Mouse (Mus musculus): ENCODE measurements around the gene Xpo4. TPM values are rescaled to one million over a fixed set of nuclear protein-coding genes. Genes with fewer than 3 reads are reported as not detected.

The Xpo4 gene
- polyA plus RNA-seq, 1 experiment from 2014 or later, result 23.4 TPM

DNA sequence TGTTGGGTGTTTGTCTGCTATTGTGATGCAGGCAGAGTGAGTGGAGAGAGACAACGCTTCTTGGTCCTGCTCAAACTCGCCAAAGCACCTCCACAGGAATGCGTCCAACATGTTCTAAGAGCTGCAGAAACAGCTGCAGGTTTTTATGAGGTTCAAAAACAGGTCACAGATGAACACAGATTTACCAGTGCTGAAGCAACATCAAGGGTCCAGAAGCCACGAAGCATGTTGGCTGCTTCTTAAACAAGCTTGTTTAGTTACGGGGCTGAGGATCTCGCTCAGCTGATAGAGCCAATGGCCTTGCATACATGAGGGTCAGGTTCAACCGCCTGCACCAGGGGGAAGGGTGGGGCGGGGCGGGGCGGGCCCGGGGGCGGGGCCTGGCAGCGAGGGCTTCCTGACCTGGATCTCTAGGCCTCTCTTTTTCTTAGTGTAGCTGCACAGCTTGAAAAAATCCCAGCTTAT is 118.6 kb downstream of the Xpo4 start:
- H3K27ac ChIP-seq, result peak overlapping the region; percentile 55
- peak; percentile 80 for ATAC-seq (ENCODE audit: borderline replicate concordance, extremely low read depth, low FRiP score, low TSS enrichment)
- no peak overlapping the region for H3K4me2 ChIP-seq
- H3K36me3 ChIP-seq, result peaks cover 7% of the 10 kb centered on the region; the same call in 1 of the 2 replicates
- peaks cover 9% of the 10 kb centered on the region; the same call in 1 of the 2 replicates for H3K4me1 ChIP-seq
- no peaks in the 10 kb centered on the region for H3K27me3 ChIP-seq
- no peak overlapping the region for H3K9ac ChIP-seq
- WGBS, result 15% methylated on average over 13 of the region's 13 CpGs
- no peak overlapping the region for H3K4me3 ChIP-seq
- no peaks in the 10 kb centered on the region for H3K9me3 ChIP-seq

DNA sequence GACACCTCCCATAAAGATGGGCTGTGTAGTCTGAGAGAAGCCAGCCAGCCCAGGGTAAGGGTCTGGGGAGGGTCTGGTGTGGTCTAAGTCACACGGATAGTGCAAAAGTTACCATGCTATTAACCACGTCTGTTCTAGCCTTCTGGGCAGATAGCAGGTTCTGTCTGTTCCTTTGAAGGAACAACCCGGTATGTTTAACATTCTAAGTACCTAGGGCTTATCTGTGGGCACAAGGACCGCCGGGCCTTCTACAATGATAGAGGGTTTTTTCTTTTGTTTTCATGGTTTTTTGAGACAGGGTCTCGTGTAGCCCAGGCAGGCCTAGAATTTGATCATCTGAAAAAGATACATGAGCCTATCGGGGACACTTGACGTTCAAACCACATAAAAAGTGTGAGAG is 119.1 kb downstream of the Xpo4 start:
- ATAC-seq (ENCODE audit: borderline replicate concordance, extremely low read depth, low FRiP score, low TSS enrichment), result 0 out of 2 replicates have a peak, but pooled peaks have one; percentile 3
- H3K4me1 ChIP-seq, result peaks cover 9% of the 10 kb centered on the region; the same call in 1 of the 2 replicates
- H3K36me3 ChIP-seq, result peaks cover 7% of the 10 kb centered on the region; the same call in 1 of the 2 replicates
- peak overlapping the region; percentile 55 for H3K27ac ChIP-seq
- no peaks in the 10 kb centered on the region for H3K9me3 ChIP-seq
- H3K9ac ChIP-seq, result no peak overlapping the region
- no peaks in the 10 kb centered on the region for H3K27me3 ChIP-seq
- H3K4me3 ChIP-seq, result no peak overlapping the region
- 67% methylated on average over 8 of the region's 8 CpGs for WGBS
- no peak overlapping the region for H3K4me2 ChIP-seq

DNA sequence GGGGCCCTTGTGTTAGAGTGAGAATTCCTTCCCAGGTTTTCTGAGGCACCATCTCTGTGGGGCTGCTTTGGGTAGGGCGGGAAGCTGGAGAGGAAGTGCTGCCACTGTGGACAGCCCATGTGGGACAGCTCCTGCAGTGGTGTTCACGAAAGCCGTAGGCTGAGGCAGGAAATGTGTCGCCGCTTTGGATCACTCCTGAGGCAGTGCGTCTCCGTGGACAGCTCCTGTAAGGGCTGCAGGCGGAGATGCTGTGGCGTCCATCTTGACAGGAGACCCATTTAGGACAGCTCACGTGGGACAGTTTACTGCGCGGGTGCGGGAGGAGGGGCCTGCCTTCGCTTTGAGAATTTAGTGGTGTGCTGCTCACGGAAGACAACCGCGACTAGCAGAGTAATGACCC is 119.7 kb downstream of the Xpo4 start:
- no peak overlapping the region for H3K9ac ChIP-seq
- whole genome bisulfite sequencing, result 84% methylated on average over 17 of the region's 17 CpGs
- no peak overlapping the region for H3K4me3 ChIP-seq
- no peak overlapping the region for H3K27ac ChIP-seq
- H3K36me3 ChIP-seq, result peaks cover 7% of the 10 kb centered on the region; the same call in 1 of the 2 replicates
- H3K4me2 ChIP-seq, result no peak overlapping the region
- peaks cover 9% of the 10 kb centered on the region; the same call in 1 of the 2 replicates for H3K4me1 ChIP-seq
- no peak for ATAC-seq (ENCODE audit: borderline replicate concordance, extremely low read depth, low FRiP score, low TSS enrichment)
- no peaks in the 10 kb centered on the region for H3K27me3 ChIP-seq
- no peaks in the 10 kb centered on the region for H3K9me3 ChIP-seq

DNA sequence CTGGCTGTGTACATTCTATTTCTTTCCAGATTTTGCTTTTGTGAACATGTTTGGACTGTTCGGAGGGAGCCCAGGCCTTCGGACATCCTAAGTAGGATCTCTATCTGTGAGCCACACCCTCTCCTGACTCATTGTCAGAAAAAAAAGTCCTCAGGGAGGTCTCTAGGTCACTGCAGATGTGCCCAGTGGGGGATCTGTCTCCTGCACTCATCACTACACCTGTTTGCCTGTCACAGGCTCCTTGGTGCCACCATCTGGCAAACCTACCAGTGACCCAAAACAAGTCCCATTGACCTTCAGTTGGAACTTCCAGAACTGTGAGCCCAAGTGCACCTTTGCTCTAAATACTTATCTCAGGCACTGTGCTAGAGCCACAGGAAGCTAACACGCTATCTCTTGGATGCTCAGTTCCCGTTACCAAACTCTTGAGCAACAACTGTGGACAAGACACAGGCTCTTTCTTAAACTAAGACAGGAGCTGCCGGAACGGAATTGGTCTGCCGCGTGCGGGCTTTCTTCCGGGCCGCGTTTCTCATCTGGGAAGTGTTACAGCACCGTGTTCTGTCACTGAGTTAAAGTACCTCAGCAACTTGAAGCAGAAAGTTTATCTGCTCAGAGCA is 121.7 kb downstream of the Xpo4 start:
- 87% methylated on average over 13 of the region's 13 CpGs for WGBS
- Histone ChIP-seq H3K4me1 (peaks cover 9% of the 10 kb centered on the region; the same call in 1 of the 2 replicates), H3K36me3 (no peaks in the 10 kb centered on the region), H3K9ac (no peak overlapping the region), H3K4me3 (no peak overlapping the region), H3K4me2 (no peak overlapping the region), H3K27ac (no peak overlapping the region), H3K27me3 (no peaks in the 10 kb centered on the region), H3K9me3 (no peaks in the 10 kb centered on the region)
- ATAC-seq (ENCODE audit: borderline replicate concordance, extremely low read depth, low FRiP score, low TSS enrichment), result no peak

DNA sequence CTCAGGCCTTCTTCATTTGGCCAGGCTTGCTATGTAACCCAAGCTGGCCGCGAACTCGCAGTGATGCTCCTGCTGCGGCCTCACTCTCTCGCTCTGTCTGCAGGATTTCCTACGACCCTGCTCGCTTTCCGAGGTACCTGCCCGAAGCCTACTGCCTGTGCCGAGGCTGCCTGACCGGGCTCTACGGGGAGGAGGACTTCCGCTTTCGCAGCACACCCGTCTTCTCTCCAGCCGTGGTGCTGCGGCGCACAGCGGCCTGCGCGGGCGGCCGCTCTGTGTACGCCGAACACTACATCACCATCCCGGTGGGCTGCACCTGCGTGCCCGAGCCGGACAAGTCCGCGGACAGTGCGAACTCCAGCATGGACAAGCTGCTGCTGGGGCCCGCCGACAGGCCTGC is 123.0 kb downstream of the Xpo4 start:
- WGBS, result 57% methylated on average over 34 of the region's 34 CpGs
- H3K4me2 ChIP-seq, result peak overlapping the region; percentile 29; the same call in 1 of the 2 replicates

DNA sequence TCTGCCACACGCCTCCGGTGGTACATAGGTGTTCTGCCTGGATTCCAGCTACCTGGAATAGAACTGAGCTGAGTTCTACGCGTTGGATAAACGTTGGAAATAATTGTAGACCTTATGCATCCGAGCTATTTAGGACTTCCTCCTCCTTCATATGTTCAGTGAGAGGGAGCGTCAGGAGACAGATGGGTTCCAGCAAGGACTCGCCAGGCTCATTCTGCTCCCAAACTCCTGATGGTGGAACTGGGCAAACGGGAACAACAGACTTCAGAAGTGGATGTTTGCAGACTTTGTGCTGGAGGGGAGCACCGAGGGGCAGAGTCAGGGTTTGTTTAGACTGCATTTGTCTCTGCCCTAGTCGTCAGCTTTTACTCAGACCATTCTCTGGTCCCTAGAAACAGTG is 124.5 kb downstream of the Xpo4 start:
- H3K27ac ChIP-seq, result no peak overlapping the region
- no peak overlapping the region for H3K4me2 ChIP-seq
- no peak overlapping the region for H3K4me3 ChIP-seq
- H3K9ac ChIP-seq, result no peak overlapping the region
- whole genome bisulfite sequencing, result 63% methylated on average over 11 of the region's 11 CpGs
- H3K36me3 ChIP-seq, result no peaks in the 10 kb centered on the region
- no peaks in the 10 kb centered on the region for H3K9me3 ChIP-seq
- no peak for ATAC-seq (ENCODE audit: borderline replicate concordance, extremely low read depth, low FRiP score, low TSS enrichment)
- H3K4me1 ChIP-seq, result peaks cover 23% of the 10 kb centered on the region
- H3K27me3 ChIP-seq, result no peaks in the 10 kb centered on the region

More for the DNA sequence above, 123.0 kb downstream of the Xpo4 start:
- Histone ChIP-seq H3K27me3 (no peaks in the 10 kb centered on the region), H3K4me3 (no peak overlapping the region), H3K9ac (no peak overlapping the region), H3K36me3 (no peaks in the 10 kb centered on the region), H3K27ac (no peak overlapping the region), H3K9me3 (no peaks in the 10 kb centered on the region), H3K4me1 (peaks cover 17% of the 10 kb centered on the region)
- no peak for ATAC-seq (ENCODE audit: borderline replicate concordance, extremely low read depth, low FRiP score, low TSS enrichment)

DNA sequence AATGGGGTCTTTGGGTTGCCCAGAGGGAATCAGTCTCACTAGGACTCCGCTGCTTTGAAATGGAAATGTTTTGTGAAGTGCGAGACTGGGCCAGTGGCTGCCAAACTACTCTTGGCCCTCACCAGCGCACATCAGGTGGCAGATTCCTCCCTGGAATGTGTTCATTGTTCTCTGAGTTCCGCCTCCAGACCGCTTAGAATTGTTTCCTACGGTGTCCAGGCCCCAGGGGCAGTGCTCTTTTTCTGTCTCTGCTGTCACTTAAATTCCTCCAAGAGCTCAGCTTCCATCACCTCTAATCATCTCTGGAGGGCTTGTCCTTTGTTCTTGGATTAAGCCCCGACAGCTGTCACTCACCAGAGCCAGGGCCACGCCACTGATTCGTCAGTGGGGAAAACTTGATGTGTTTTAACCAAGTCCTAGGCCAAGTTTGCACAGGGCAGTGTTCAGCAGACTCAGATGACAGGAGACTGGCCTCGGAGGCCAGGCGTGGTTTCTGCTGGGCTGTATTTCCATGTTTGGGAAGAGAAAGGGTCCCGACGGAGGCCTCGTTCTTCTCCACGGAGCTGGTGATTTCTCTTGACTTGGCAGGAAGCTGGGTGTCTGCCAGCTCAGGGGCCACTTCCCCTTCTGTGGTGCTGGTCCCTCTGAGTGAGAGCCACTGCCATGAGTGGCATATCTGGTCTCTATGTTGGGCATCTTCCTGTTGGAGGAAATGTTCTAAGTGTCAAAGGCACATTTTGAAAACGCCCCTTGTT is 127.8 kb downstream of the Xpo4 start:
- Histone ChIP-seq H3K27me3 (no peaks in the 10 kb centered on the region), H3K9me3 (no peaks in the 10 kb centered on the region), H3K36me3 (no peaks in the 10 kb centered on the region), H3K4me1 (peaks cover 43% of the 10 kb centered on the region), H3K4me3 (no peak overlapping the region), H3K27ac (peak overlapping the region; percentile 76), H3K4me2 (peak overlapping the region; percentile 7; the same call in 1 of the 2 replicates), H3K9ac (no peak overlapping the region)
- peak; percentile 24 for ATAC-seq (ENCODE audit: borderline replicate concordance, extremely low read depth, low FRiP score, low TSS enrichment)
- 18% methylated on average over 16 of the region's 16 CpGs for WGBS

DNA sequence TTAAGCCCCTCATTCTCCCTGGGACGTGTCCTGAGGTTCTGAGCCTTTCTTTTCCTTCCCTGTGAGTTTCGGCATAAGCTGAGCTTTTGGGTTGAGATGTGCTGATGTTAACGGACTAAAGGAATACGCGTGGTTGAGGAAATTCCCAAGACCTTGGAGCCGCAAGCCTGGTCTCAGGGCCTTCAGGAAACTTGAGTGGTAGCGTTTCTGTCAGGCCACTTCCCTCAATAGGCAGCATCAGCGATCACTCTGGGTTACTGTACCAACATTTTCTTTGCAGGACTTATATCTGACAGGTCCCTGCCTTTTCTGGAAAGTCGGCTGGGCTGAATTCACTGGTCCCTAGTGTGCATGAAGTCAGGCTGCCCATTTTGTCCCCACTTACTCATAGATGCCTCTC is 128.4 kb downstream of the Xpo4 start:
- peak overlapping the region; percentile 76 for H3K27ac ChIP-seq
- WGBS, result 48% methylated on average over 9 of the region's 9 CpGs
- peaks cover 43% of the 10 kb centered on the region for H3K4me1 ChIP-seq
- no peaks in the 10 kb centered on the region for H3K9me3 ChIP-seq
- H3K4me2 ChIP-seq, result no peak overlapping the region
- H3K27me3 ChIP-seq, result no peaks in the 10 kb centered on the region
- ATAC-seq (ENCODE audit: borderline replicate concordance, extremely low read depth, low FRiP score, low TSS enrichment), result no peak
- H3K36me3 ChIP-seq, result no peaks in the 10 kb centered on the region
- no peak overlapping the region for H3K4me3 ChIP-seq
- no peak overlapping the region for H3K9ac ChIP-seq

DNA sequence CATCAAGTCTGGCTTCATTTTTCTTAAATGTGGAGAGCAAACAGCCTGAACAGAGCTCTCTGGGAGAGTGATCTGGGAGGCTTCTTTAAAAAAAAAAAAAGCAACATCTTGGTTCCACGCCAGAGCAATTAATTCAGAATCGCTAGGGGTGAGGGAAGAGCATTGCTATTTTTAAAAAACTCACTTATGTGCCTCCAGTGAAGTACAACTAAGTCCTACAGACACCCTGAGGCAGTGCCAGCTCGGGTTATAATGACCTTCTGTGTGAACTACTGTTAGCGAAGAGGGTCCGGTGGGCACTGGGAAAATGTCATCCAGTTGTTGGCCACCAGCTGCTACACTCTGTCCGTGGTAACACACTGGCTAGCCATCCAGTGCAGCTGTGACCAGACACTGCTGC is 129.6 kb downstream of the Xpo4 start:
- no peak overlapping the region for H3K9ac ChIP-seq

DNA sequence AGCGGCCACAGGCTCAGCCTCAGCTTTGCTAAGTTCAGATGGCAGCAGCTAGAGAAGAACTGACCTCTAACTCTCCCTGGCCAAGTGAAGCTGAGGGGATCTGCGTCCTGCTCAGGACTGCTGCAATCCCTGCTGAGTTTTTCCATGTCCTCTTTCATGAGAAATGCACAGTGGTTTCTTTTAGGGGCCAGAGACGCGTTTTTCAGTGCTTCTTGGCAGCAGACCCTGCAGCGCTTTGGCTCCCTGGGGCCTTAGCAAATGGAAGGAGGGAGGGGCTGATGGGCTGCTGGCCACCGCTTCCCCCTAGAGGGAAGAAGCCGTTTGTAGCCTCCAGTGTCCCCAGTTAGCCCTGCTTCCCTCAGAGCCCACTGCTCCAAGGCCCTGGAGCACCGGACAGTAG is 130.3 kb downstream of the Xpo4 start:
- peak; percentile 66; the same call in 1 of the 2 replicates for ATAC-seq (ENCODE audit: borderline replicate concordance, extremely low read depth, low FRiP score, low TSS enrichment)
- H3K4me1 ChIP-seq, result peaks cover 43% of the 10 kb centered on the region
- H3K4me3 ChIP-seq, result no peak overlapping the region
- H3K27me3 ChIP-seq, result no peaks in the 10 kb centered on the region
- no peaks in the 10 kb centered on the region for H3K9me3 ChIP-seq
- peak overlapping the region; percentile 85 for H3K27ac ChIP-seq
- peak overlapping the region; percentile 33 for H3K4me2 ChIP-seq
- H3K9ac ChIP-seq, result no peak overlapping the region
- no peaks in the 10 kb centered on the region for H3K36me3 ChIP-seq
- WGBS, result 24% methylated on average over 8 of the region's 8 CpGs

More for the DNA sequence above, 129.6 kb downstream of the Xpo4 start:
- H3K4me2 ChIP-seq, result no peak overlapping the region
- no peaks in the 10 kb centered on the region for H3K9me3 ChIP-seq
- peak overlapping the region; percentile 85 for H3K27ac ChIP-seq
- peaks cover 43% of the 10 kb centered on the region for H3K4me1 ChIP-seq
- peak; percentile 27; the same call in 1 of the 2 replicates for ATAC-seq (ENCODE audit: borderline replicate concordance, extremely low read depth, low FRiP score, low TSS enrichment)
- H3K4me3 ChIP-seq, result no peak overlapping the region
- H3K36me3 ChIP-seq, result no peaks in the 10 kb centered on the region
- WGBS, result 41% methylated on average over 6 of the region's 6 CpGs
- no peaks in the 10 kb centered on the region for H3K27me3 ChIP-seq

DNA sequence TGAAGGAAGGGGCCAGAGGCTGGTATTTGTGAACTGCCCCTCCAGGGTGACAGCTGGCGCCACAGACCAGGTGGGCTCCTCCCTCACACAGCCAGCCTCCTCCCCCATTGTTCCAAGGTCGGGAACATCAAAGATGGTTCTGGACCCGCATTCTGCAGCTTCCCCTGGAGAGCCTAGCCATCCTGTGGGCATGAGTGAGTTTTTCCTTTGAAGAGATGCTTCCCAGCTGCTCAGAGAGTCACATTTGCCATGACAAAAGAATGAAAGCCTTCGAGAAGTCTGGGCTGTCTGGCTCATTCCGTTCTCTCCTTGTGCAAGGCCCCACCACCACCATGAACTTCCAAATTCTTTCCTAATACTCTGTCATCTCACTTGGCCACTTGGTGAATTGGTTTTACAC is 130.9 kb downstream of the Xpo4 start:
- H3K36me3 ChIP-seq, result no peaks in the 10 kb centered on the region
- no peaks in the 10 kb centered on the region for H3K27me3 ChIP-seq
- H3K9ac ChIP-seq, result no peak overlapping the region
- no peak overlapping the region for H3K4me3 ChIP-seq
- peak overlapping the region; percentile 85 for H3K27ac ChIP-seq
- no peaks in the 10 kb centered on the region for H3K9me3 ChIP-seq
- peak overlapping the region; percentile 33; the same call in 1 of the 2 replicates for H3K4me2 ChIP-seq
- WGBS, result 15% methylated on average over 5 of the region's 5 CpGs
- peaks cover 43% of the 10 kb centered on the region for H3K4me1 ChIP-seq
- peak; percentile 26; the same call in 1 of the 2 replicates for ATAC-seq (ENCODE audit: borderline replicate concordance, extremely low read depth, low FRiP score, low TSS enrichment)

DNA sequence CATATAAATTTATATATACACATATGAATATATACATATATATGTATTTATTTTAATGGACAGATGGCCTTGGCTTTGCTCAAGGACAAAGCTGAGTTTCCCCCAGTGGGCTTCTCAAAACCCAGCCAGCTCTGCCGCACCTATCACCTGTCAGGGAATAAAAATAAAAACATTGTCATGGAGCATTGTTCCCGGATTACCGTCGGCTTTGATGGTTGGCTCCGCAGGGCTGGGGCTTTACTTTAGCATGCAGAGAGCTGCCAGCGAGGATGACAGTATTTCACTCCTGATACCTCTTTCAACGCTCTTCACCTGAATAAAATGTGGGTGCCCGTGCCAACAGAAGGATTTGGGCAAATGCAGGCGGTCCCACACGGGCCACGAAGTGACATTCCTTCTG is 131.4 kb downstream of the Xpo4 start:
- no peak for ATAC-seq (ENCODE audit: borderline replicate concordance, extremely low read depth, low FRiP score, low TSS enrichment)
- Histone ChIP-seq H3K4me1 (peaks cover 43% of the 10 kb centered on the region), H3K27me3 (no peaks in the 10 kb centered on the region), H3K27ac (peak overlapping the region; percentile 85; the same call in 1 of the 2 replicates), H3K9me3 (no peaks in the 10 kb centered on the region), H3K36me3 (no peaks in the 10 kb centered on the region), H3K4me2 (no peak overlapping the region), H3K9ac (no peak overlapping the region), H3K4me3 (no peak overlapping the region)
- WGBS, result 30% methylated on average over 11 of the region's 11 CpGs
